8 mouse cellular contexts compared by ENCODE assay signal in the genomic region with DNA sequence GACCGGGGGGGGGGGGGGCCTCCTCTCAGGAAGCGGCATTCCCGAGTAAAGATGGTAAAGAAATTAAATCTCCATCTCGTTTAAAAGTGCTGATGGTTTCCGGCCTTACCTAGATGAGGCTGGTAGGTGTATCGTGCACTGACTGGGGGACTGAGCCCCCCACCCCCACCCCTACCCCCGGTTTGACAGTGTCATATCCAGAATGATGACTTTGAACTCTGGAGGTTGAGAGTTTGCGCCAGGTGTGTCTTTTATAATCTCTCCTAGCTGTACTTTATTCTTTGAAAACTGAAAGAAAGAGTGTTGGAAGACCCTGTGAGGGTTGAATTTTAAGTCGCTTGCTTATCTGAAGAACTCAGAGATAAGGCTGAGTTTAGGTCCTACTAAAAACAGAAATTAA. TPM values are rescaled to one million over a fixed set of nuclear protein-coding genes. Genes with fewer than 3 reads are reported as not detected.
DNase-seq lines count a peak whose midpoint lies in the region; ATAC-seq and TF ChIP-seq lines count a peak whose summit lies in the region.

No protein-coding gene starts in this region.

- H3K4me2 ChIP-seq in kidney, embryonic 16.5 days (replicated peaks; ENCODE audit: low read depth, low read length): peak overlapping the region; percentile 77
- H3K4me2 ChIP-seq in hindbrain, embryonic 14.5 days (replicated peaks): peak overlapping the region; percentile 76
- peak overlapping the region; percentile 77 for H3K4me2 ChIP-seq in midbrain, embryonic 15.5 days

- H3K36me3 ChIP-seq in kidney, embryonic 16.5 days (ENCODE audit: insufficient read depth, low read length): peaks cover 8% of the 10 kb centered on the region
- H3K36me3 ChIP-seq in hindbrain, embryonic 14.5 days (replicated peaks; ENCODE audit: control insufficient read depth, insufficient read depth): peaks cover 16% of the 10 kb centered on the region
- no peaks in the 10 kb centered on the region; the same call in 1 of the 2 replicates for H3K36me3 ChIP-seq in midbrain, embryonic 15.5 days (replicated peaks)

- DNase-seq in kidney, postnatal 4 days: no peak
- DNase-seq in brain, embryonic 14.5 days (ENCODE audit: low read depth): peak; percentile 1
- peak; percentile 25 for DNase-seq in hindbrain, embryonic 14.5 days (ENCODE audit: low spot score)
- DNase-seq in gastrocnemius, postnatal 36 days: no peak
- no peak for DNase-seq in cerebellum, adult 18-20 months

- H3K4me1 ChIP-seq in kidney, embryonic 16.5 days (ENCODE audit: insufficient read depth, low read length): peaks cover 8% of the 10 kb centered on the region
- no peaks in the 10 kb centered on the region for H3K4me1 ChIP-seq in hindbrain, embryonic 14.5 days (replicated peaks; ENCODE audit: control insufficient read depth, insufficient read depth, low read length)
- H3K4me1 ChIP-seq in midbrain, embryonic 15.5 days: peaks cover 12% of the 10 kb centered on the region; the same call in 1 of the 2 replicates

- peak overlapping the region; percentile 72 for H3K4me3 ChIP-seq in kidney, embryonic 16.5 days (ENCODE audit: low read length)
- peak overlapping the region; percentile 73 for H3K4me3 ChIP-seq in hindbrain, embryonic 14.5 days (replicated peaks; ENCODE audit: low read length)
- H3K4me3 ChIP-seq in midbrain, embryonic 15.5 days: peak overlapping the region; percentile 90

- H3K9me3 ChIP-seq in kidney, embryonic 16.5 days (ENCODE audit: low read length): no peaks in the 10 kb centered on the region
- H3K9me3 ChIP-seq in hindbrain, embryonic 14.5 days (ENCODE audit: control insufficient read depth, low read length): no peaks in the 10 kb centered on the region
- no peaks in the 10 kb centered on the region for H3K9me3 ChIP-seq in midbrain, embryonic 15.5 days

- ATAC-seq in kidney, embryonic 16.5 days (ENCODE audit: low FRiP score, low TSS enrichment): no peak
- ATAC-seq in hindbrain, embryonic 14.5 days (ENCODE audit: low FRiP score): peak; percentile 73
- no peak; the same call in 1 of the 2 replicates for ATAC-seq in midbrain, embryonic 15.5 days (replicated peaks)
- ATAC-seq in granulocyte monocyte progenitor cell, adult 5-6 weeks (replicated peaks; ENCODE audit: poor library complexity, severe bottlenecking): no peak

- peak overlapping the region; percentile 71 for H3K9ac ChIP-seq in kidney, embryonic 16.5 days (replicated peaks; ENCODE audit: low read length)
- H3K9ac ChIP-seq in hindbrain, embryonic 14.5 days: peak overlapping the region; percentile 76
- peak overlapping the region; percentile 83 for H3K9ac ChIP-seq in midbrain, embryonic 15.5 days

- no peaks in the 10 kb centered on the region for H3K27me3 ChIP-seq in kidney, embryonic 16.5 days (ENCODE audit: insufficient read depth, low read length)
- no peaks in the 10 kb centered on the region for H3K27me3 ChIP-seq in hindbrain, embryonic 14.5 days (ENCODE audit: control insufficient read depth, insufficient read depth, low read length)
- no peaks in the 10 kb centered on the region for H3K27me3 ChIP-seq in midbrain, embryonic 15.5 days (replicated peaks)

- H3K27ac ChIP-seq in kidney, embryonic 16.5 days (ENCODE audit: low read length): peak overlapping the region; percentile 69; the same call in 1 of the 2 replicates
- H3K27ac ChIP-seq in hindbrain, embryonic 14.5 days: peak overlapping the region; percentile 55; the same call in 1 of the 2 replicates
- peak overlapping the region; percentile 72 for H3K27ac ChIP-seq in midbrain, embryonic 15.5 days

- TF ChIP-seq CTCF in brain, embryonic 14.5 days (IDR thresholded peaks at IDR 0.05; ENCODE audit: borderline replicate concordance, extremely low read depth, insufficient read depth, insufficient read length): no peak

- intact Hi-C loops in gastrocnemius, postnatal 36 days (cut with DNase I): no loop called here

- TF ChIP-seq POLR2A in brain, embryonic 14.5 days (IDR thresholded peaks at IDR 0.05; ENCODE audit: borderline replicate concordance, extremely low read depth, insufficient read depth, insufficient read length, poor library complexity, severe bottlenecking): no peak

- WGBS in kidney, embryonic 16.5 days: 10% methylated on average over 9 of the region's 9 CpGs
- WGBS in hindbrain, embryonic 14.5 days: 15% methylated on average over 8 of the region's 9 CpGs
- 13% methylated on average over 9 of the region's 9 CpGs for WGBS in midbrain, embryonic 15.5 days

RNA-seq across cellular contexts. Expression of a gene that starts 0.4 kb away (rescaled TPM):
- 47.4 and 51.5 TPM in 2 replicates for polyA plus RNA-seq in kidney, embryonic 16.5 days (2015; fragmentation: Nextera tagmentation; extraction: Ambion mirVana)
- polyA plus RNA-seq in brain, embryonic 14.5 days (2012; rRNA removed): 11.7 and 12.7 TPM in 2 replicates
- polyA plus RNA-seq in hindbrain, embryonic 14.5 days (2014; fragmentation: Nextera tagmentation; extraction: Ambion mirVana): 27.7 and 32.9 TPM in 2 replicates
- polyA plus RNA-seq in midbrain, embryonic 15.5 days (2015; fragmentation: Nextera tagmentation; extraction: Ambion mirVana): 27.3 and 28.2 TPM in 2 replicates
- total RNA-seq in gastrocnemius, postnatal 36 days (2021): 10 to 100 TPM; 11.6 to 11.7 TPM
- 41.2 and 51.4 TPM in 2 replicates for total RNA-seq in granulocyte monocyte progenitor cell, adult 5-6 weeks (2014; fragmentation: Nextera tagmentation)
- total RNA-seq in granulocyte monocyte progenitor cell, adult 5-6 weeks (2017): 30.5 and 34.9 TPM in 2 replicates

Comparison
In these comparisons a context has a peak if more than half of its experiments do, and no peak if none do; other contexts are left out.
1. DNase-seq: peak in brain, embryonic 14.5 days (single experiment) and hindbrain, embryonic 14.5 days (single experiment); none in kidney, postnatal 4 days (0 of 2), gastrocnemius, postnatal 36 days (0 of 2) and cerebellum, adult 18-20 months (0 of 2).
2. Peak in every context shown above with its lines, with median percentiles within 50 percentile points of each other: H3K27ac ChIP-seq, H3K4me2 ChIP-seq, H3K4me3 ChIP-seq and H3K9ac ChIP-seq.